Comparison of ENCODE assay signal across 8 mouse cellular contexts in genomic region chr9:42275027-42275760, GRCm38 (mm10). TPM values are rescaled to one million over a fixed set of nuclear protein-coding genes. Genes with fewer than 3 reads are reported as not detected.
DNase-seq lines count a peak whose midpoint lies in the region; ATAC-seq and TF ChIP-seq lines count a peak whose summit lies in the region.

No protein-coding gene starts in this region.

- H3K9ac ChIP-seq in liver, embryonic 14.5 days (replicated peaks): no peak overlapping the region

- no peak for TF ChIP-seq POLR2A in cerebellum, adult 2 months (IDR thresholded peaks at IDR 0.05; ENCODE audit: borderline replicate concordance, insufficient read depth, low read length)
- no peak for TF ChIP-seq POLR2A in brain, embryonic 14.5 days (IDR thresholded peaks at IDR 0.05; ENCODE audit: borderline replicate concordance, extremely low read depth, insufficient read depth, insufficient read length, poor library complexity, severe bottlenecking)

- no peak overlapping the region for H3K4me3 ChIP-seq in cerebellum, adult 2 months (replicated peaks; ENCODE audit: insufficient read depth, low read depth, low read length)
- no peak overlapping the region for H3K4me3 ChIP-seq in liver, embryonic 14.5 days (ENCODE audit: insufficient read depth in 1 of 2, low read depth in 2 of 2, low read length in 2 of 2)
- H3K4me3 ChIP-seq in forebrain, embryonic 10.5 days: no peak overlapping the region

- H3K9me3 ChIP-seq in liver, embryonic 14.5 days (ENCODE audit: control insufficient read depth, low read length): no peaks in the 10 kb centered on the region
- no peaks in the 10 kb centered on the region for H3K9me3 ChIP-seq in forebrain, embryonic 10.5 days

- H3K27me3 ChIP-seq in cerebellum, adult 2 months (ENCODE audit: control insufficient read depth, insufficient read depth, low read length): no peaks in the 10 kb centered on the region
- H3K27me3 ChIP-seq in liver, embryonic 14.5 days (ENCODE audit: control insufficient read depth, insufficient read depth, low read length): no peaks in the 10 kb centered on the region
- H3K27me3 ChIP-seq in forebrain, embryonic 10.5 days (ENCODE audit: poor library complexity, severe bottlenecking): no peaks in the 10 kb centered on the region

- no peaks in the 10 kb centered on the region for H3K4me1 ChIP-seq in cerebellum, adult 2 months (ENCODE audit: control insufficient read depth, insufficient read depth, low read length)
- peaks cover 0 to 2% of the 10 kb centered on the region in 2 experiments; a peak in 1 of 4 replicates for H3K4me1 ChIP-seq in liver, embryonic 14.5 days (replicated peaks; ENCODE audit: control insufficient read depth in 2 of 2, insufficient read depth in 2 of 2, low read length in 1 of 2)
- H3K4me1 ChIP-seq in forebrain, embryonic 10.5 days: no peaks in the 10 kb centered on the region

- ATAC-seq in liver, embryonic 14.5 days (ENCODE audit: insufficient read depth): peak; percentile 51; the same call in 1 of the 2 replicates

- TF ChIP-seq EP300 in liver, embryonic 14.5 days (IDR thresholded peaks at IDR 0.05; ENCODE audit: low read depth): no peak

- no peak overlapping the region for H3K4me2 ChIP-seq in liver, embryonic 14.5 days (ENCODE audit: low read depth)

- WGBS in cerebellum, adult 2 months: 54% methylated on average over 13 of the region's 13 CpGs
- WGBS in liver, embryonic 14.5 days (ENCODE audit: insufficient replicate concordance): 34% methylated on average over 13 of the region's 13 CpGs
- WGBS in forebrain, embryonic 10.5 days: 68% methylated on average over 13 of the region's 13 CpGs

- H3K36me3 ChIP-seq in liver, embryonic 14.5 days (replicated peaks; ENCODE audit: control insufficient read depth, insufficient read depth, low read depth): no peaks in the 10 kb centered on the region
- no peaks in the 10 kb centered on the region for H3K36me3 ChIP-seq in forebrain, embryonic 10.5 days (replicated peaks)

- H3K27ac ChIP-seq in cerebellum, adult 2 months (ENCODE audit: insufficient read depth, low read length): no peak overlapping the region
- H3K27ac ChIP-seq in liver, embryonic 14.5 days: no peak overlapping the region
- H3K27ac ChIP-seq in forebrain, embryonic 10.5 days: no peak overlapping the region

- TF ChIP-seq CTCF in cerebellum, adult 2 months (IDR thresholded peaks at IDR 0.05; ENCODE audit: borderline replicate concordance, insufficient read depth, low read depth, low read length): peak; percentile 39; the same call in 1 of the 2 replicates
- TF ChIP-seq CTCF in brain, embryonic 14.5 days (IDR thresholded peaks at IDR 0.05; ENCODE audit: borderline replicate concordance, extremely low read depth, insufficient read depth, insufficient read length): peak; percentile 55; the same call in 1 of the 2 replicates
- peak; percentile 25; the same call in 1 of the 2 replicates for TF ChIP-seq CTCF in liver, embryonic 14.5 days (IDR thresholded peaks at IDR 0.05; ENCODE audit: low read depth)

- DNase-seq in cerebellum, adult 2 months: peak in 1 of 2 experiments; percentile 46
- no peak for DNase-seq in cerebellum, adult 9-11 months
- peak; percentile 28 to 61 for DNase-seq in left cerebral cortex, postnatal 25 days (ENCODE audit: low spot score in 2 of 2)
- DNase-seq in left cerebral cortex, postnatal 36 days (ENCODE audit: low spot score in 2 of 2): no peak
- peak; percentile 78 for DNase-seq in brain, embryonic 14.5 days (ENCODE audit: low read depth)
- DNase-seq in liver, embryonic 14.5 days (ENCODE audit: low read depth in 3 of 3, low spot score in 3 of 3): peak; percentile 22 to 39 (median 22)
- no peak for DNase-seq in forebrain, embryonic 10.5 days (ENCODE audit: extremely low spot score, low spot score)
- DNase-seq in spleen, adult 12 weeks (ENCODE audit: low spot score): no peak

- intact Hi-C loops in left cerebral cortex, postnatal 25 days (cut with DNase I): loop anchor here (2.0 kb wide), 1 partner anchor 274 kb away; no protein-coding TSS in a partner anchor
- intact Hi-C loops in left cerebral cortex, postnatal 36 days (cut with DNase I): loop anchor here (2.0 kb wide), 1 partner anchor 276 kb away; no protein-coding TSS in a partner anchor

RNA-seq across cellular contexts. Expression of gene Sc5d, which starts 11.1 kb away (rescaled TPM):
- 88.8 and 92.6 TPM in 2 replicates for polyA plus RNA-seq in cerebellum, adult 2 months (2012; rRNA removed)
- 10 to 100 TPM; 56.0 to 61.6 TPM for total RNA-seq in left cerebral cortex, postnatal 25 days (2021)
- 10 to 100 TPM; 54.7 to 56.5 TPM for total RNA-seq in left cerebral cortex, postnatal 36 days (2021)
- polyA plus RNA-seq in brain, embryonic 14.5 days (2012; rRNA removed): 53.9 and 61.9 TPM in 2 replicates
- polyA plus RNA-seq in liver, embryonic 14.5 days (2012; rRNA removed): 30.5 and 39.2 TPM in 2 replicates
- 59.2 and 63.4 TPM in 2 replicates for polyA plus RNA-seq in liver, embryonic 14.5 days (2014; fragmentation: Nextera tagmentation; extraction: Ambion mirVana)
- polyA plus RNA-seq in forebrain, embryonic 10.5 days (2016; fragmentation: Nextera tagmentation; extraction: Ambion mirVana): 68.8 and 70.8 TPM in 2 replicates

Comparison
In these comparisons a context has a peak if more than half of its experiments do, and no peak if none do; other contexts are left out.
1. DNase-seq: peak in left cerebral cortex, postnatal 25 days (2 of 2), brain, embryonic 14.5 days (single experiment) and liver, embryonic 14.5 days (3 of 3); none in cerebellum, adult 9-11 months (single experiment), left cerebral cortex, postnatal 36 days (0 of 2), forebrain, embryonic 10.5 days (single experiment) and spleen, adult 12 weeks (single experiment).
2. Peak in every context shown above with its lines, with median percentiles within 50 percentile points of each other: CTCF ChIP-seq.